Mouse (Mus musculus) limb, embryonic 12.5 days (tissue): Measurements from ENCODE around the gene Clpx. TPM values are rescaled to one million over a fixed set of nuclear protein-coding genes. Genes with fewer than 3 reads are reported as not detected.
A peak's percentile ranks its signal among the peaks of the same experiment; 100 is the strongest.
"Not testable (repeated sequence)": the region's sequence is repeated elsewhere in the genome, so short reads cannot be mapped to it uniquely, and the experiment has no call there.

ENCODE experiments used
- ATAC-seq: fragments of 200-750 bp; cut with Nextera tagmentation; 2 replicates; pipeline ENCODE4 v1.8.0; 2017; ENCODE audit warnings: low read depth, moderate TSS enrichment; ENCODE audit not compliant: insufficient number of reproducible peaks, insufficient read depth, low FRiP score, low TSS enrichment
- H3K27ac ChIP-seq: fragments of 300-500 bp; sonication (generic); 2 replicates; pipeline ENCODE4 v1.5.1; 2016; ENCODE audit warnings: mild to moderate bottlenecking, moderate library complexity
- H3K27me3 ChIP-seq: fragments of 300-500 bp; sonication (generic); 2 replicates; pipeline ENCODE4 v1.6.1; 2016; ENCODE audit warnings: mild to moderate bottlenecking, moderate library complexity
- H3K36me3 ChIP-seq: fragments of 300-500 bp; sonication (generic); 2 replicates; pipeline ENCODE4 v1.6.1; 2016; ENCODE audit warnings: mild to moderate bottlenecking, moderate library complexity
- H3K4me1 ChIP-seq: fragments of 300-500 bp; sonication (generic); replicated peaks from 2 replicates; pipeline ENCODE4 v1.6.1; 2016
- H3K4me2 ChIP-seq: fragments of 300-500 bp; sonication (generic); 2 replicates; pipeline ENCODE4 v1.6.1; 2016; ENCODE audit warnings: mild to moderate bottlenecking, moderate library complexity
- H3K4me3 ChIP-seq: fragments of 300-500 bp; sonication (generic); replicated peaks from 2 replicates; pipeline ENCODE4 v1.5.1; 2016; ENCODE audit warnings: mild to moderate bottlenecking
- H3K9ac ChIP-seq: fragments of 300-500 bp; sonication (generic); replicated peaks from 2 replicates; pipeline ENCODE4 v1.6.1; 2016; ENCODE audit warnings: mild to moderate bottlenecking, moderate library complexity
- H3K9me3 ChIP-seq: fragments of 300-500 bp; sonication (generic); 2 replicates; pipeline ENCODE4 v1.6.1; 2016; ENCODE audit warnings: mild to moderate bottlenecking, moderate library complexity
- WGBS: fragments of 180-500 bp; shearing (Covaris S2); methylation state at CpG from one replicate; pipeline ENCODE4 v1.1.7; 2016; 5-methylcytosine and 5-hydroxymethylcytosine counted together
- polyA plus RNA-seq: library from polyadenylated mRNA; unstranded; fragments of >200 nt; fragmentation: Nextera tagmentation; extraction: Ambion mirVana; gene quantifications from 2 replicates; pipeline ENCODE4 v1.2.1, GENCODE M21; 2016

Gene Clpx
- polyA plus RNA-seq, 1 experiment from 2014 or later: 60.8 TPM

DNA sequence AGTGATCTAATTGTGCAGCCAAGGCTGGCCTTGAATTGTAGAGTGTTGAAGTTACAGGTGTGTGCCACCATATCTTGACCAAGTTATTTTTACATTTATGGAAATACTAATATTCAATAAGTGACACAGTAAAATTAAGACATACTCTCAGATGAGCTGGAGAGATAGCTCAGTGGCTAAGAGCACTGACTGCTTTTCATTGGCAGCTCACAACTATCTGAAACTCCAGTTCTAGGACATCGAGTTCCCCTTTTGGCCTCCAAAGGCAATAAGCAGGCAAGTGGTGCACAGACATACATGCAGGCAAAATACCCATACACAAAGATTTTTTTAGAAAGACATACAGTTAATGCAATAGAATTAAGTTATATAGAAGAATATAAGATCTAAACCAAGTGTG is 19.8 kb downstream of the Clpx start:
- Histone ChIP-seq H3K4me3 (no peak overlapping the region), H3K4me1 (no peaks in the 10 kb centered on the region), H3K4me2 (no peak overlapping the region), H3K36me3 (peaks cover 73% of the 10 kb centered on the region), H3K9ac (no peak overlapping the region), H3K27me3 (no peaks in the 10 kb centered on the region), H3K9me3 (no peaks in the 10 kb centered on the region), H3K27ac (no peak overlapping the region)
- 95% methylated on average over 1 of the region's 1 CpGs for WGBS
- ATAC-seq: no peak

DNA sequence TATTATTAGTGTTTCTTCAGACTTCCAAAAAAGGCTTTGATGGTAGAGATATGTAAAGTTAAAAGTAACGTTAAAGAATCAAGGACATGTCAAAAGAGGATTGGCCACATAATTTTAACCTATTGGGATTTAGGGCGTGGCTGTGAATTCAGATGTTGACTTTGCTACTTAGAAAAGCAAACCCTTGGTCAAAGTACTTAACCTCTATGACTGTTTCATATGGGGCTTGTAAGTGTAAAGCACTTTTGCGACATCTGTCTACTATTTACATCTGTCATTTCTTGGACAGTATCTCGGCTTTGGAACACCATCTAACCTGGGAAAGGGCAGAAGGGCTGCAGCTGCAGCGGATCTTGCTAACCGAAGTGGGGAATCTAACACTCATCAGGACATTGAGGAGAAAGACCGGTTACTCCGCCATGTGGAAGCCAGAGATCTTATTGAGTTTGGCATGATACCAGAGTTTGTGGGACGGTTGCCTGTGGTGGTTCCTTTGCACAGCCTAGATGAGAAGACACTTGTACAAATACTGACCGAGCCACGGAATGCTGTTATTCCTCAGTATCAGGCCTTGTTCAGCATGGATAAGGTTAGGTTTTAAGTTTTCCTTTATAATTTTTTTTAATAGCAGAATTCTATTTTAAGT is 28.3 kb downstream of the Clpx start:
- peaks cover 86% of the 10 kb centered on the region for H3K36me3 ChIP-seq
- WGBS: 93% methylated on average over 11 of the region's 11 CpGs
- H3K9ac ChIP-seq: no peak overlapping the region
- H3K9me3 ChIP-seq: no peaks in the 10 kb centered on the region
- no peak overlapping the region for H3K4me3 ChIP-seq
- no peaks in the 10 kb centered on the region for H3K27me3 ChIP-seq
- H3K27ac ChIP-seq: no peak overlapping the region
- H3K4me2 ChIP-seq: no peak overlapping the region
- no peak for ATAC-seq
- H3K4me1 ChIP-seq: no peaks in the 10 kb centered on the region

DNA sequence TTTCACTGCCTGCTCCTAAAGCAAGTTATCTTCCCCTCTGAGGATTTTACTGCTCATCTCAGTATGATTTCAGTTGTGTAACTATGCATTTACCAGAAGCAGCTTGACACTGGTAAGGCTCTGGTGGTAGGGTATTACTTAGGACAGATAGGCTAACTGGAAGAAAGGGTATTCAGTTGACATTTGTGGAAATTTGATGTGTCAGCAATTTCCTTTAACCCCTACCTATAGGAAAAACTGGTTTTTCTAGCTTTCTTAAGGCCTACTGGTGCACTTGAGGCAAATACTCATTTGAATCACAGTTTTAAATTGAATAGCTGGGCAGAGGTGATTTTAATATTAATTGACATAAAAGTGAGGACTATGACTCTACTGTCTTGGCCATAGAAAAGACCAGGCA is 31.9 kb downstream of the Clpx start:
- Histone ChIP-seq H3K9ac (no peak overlapping the region), H3K27me3 (no peaks in the 10 kb centered on the region), H3K4me2 (no peak overlapping the region), H3K36me3 (peaks cover 92% of the 10 kb centered on the region), H3K4me1 (no peaks in the 10 kb centered on the region), H3K4me3 (no peak overlapping the region), H3K27ac (no peak overlapping the region), H3K9me3 (no peaks in the 10 kb centered on the region)
- ATAC-seq: no peak

DNA sequence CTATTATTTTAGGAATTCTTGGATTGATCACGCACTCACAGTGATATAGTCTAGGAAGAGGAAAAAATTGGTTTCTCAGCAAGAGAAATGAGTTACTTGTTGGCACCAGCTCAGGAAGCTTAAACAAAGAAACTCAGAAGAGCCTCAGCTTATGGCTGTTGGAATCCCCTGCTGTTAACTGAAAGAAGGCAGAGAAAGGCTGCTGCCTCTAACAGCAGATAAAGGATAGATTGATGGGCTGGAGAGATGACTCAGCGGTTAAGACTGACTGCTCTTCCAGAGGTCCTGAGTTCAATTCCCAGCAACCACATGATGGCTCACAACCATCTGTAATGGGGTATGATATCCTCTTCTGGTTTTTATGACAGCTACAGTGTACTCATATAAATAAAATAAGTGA is 33.3 kb downstream of the Clpx start:
- Histone ChIP-seq H3K4me1 (no peaks in the 10 kb centered on the region), H3K4me3 (no peak overlapping the region), H3K27ac (no peak overlapping the region), H3K36me3 (peaks cover 82% of the 10 kb centered on the region), H3K27me3 (no peaks in the 10 kb centered on the region), H3K9ac (no peak overlapping the region), H3K9me3 (no peaks in the 10 kb centered on the region), H3K4me2 (no peak overlapping the region)
- 97% methylated on average over 2 of the region's 2 CpGs for WGBS
- no peak for ATAC-seq

DNA sequence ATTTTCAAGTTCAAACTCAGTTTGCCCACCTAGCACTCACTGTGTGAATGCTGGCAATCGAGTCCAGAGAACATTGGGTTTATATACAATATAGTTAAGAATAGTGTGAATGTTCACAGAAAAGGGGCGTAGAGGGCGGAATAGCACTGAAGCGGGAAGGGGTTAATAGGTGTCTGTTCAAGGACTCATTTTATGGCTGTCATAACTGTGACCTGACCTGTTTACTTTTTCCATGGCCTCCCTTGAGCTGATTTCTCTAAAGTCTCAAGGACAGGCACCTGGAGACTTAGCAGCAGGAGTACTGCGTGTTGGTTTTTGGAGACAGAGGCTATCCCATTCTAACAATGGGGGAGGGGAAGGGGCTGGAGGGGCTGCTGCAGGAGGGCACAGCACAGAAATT is 39.9 kb downstream of the Clpx start:
- H3K4me3 ChIP-seq: no peak overlapping the region
- no peak for ATAC-seq
- H3K9ac ChIP-seq: no peak overlapping the region
- WGBS: 81% methylated on average over 5 of the region's 5 CpGs
- no peaks in the 10 kb centered on the region for H3K27me3 ChIP-seq
- peaks cover 18% of the 10 kb centered on the region for H3K36me3 ChIP-seq
- no peaks in the 10 kb centered on the region for H3K9me3 ChIP-seq
- H3K4me2 ChIP-seq: no peak overlapping the region
- no peaks in the 10 kb centered on the region for H3K4me1 ChIP-seq
- H3K27ac ChIP-seq: no peak overlapping the region

DNA sequence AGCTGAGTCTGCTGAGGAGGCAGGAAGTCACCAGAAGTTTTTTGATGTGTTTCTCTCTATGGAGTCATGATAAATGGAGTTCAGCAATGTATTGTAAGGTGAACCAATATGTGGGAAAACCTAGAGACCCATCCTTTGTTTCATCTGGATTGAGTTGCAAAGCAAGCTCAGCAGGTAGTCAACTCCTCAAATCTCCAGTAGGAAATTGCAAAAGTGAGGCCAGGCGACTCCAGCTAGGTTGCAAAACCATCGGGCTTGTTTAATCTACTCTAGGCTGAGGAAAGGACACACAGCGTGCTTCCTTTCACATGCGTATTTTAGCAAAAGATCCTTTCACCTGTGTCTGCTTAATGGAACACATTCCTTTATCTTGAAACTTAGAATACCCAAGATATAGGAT is 45.1 kb downstream of the Clpx start:
- Histone ChIP-seq H3K27ac (no peak overlapping the region), H3K4me2 (no peak overlapping the region), H3K4me3 (no peak overlapping the region), H3K27me3 (no peaks in the 10 kb centered on the region; the same call in 1 of the 2 replicates), H3K4me1 (no peaks in the 10 kb centered on the region), H3K36me3 (no peaks in the 10 kb centered on the region), H3K9ac (no peak overlapping the region), H3K9me3 (no peaks in the 10 kb centered on the region)
- no peak for ATAC-seq
- 86% methylated on average over 4 of the region's 4 CpGs for WGBS

DNA sequence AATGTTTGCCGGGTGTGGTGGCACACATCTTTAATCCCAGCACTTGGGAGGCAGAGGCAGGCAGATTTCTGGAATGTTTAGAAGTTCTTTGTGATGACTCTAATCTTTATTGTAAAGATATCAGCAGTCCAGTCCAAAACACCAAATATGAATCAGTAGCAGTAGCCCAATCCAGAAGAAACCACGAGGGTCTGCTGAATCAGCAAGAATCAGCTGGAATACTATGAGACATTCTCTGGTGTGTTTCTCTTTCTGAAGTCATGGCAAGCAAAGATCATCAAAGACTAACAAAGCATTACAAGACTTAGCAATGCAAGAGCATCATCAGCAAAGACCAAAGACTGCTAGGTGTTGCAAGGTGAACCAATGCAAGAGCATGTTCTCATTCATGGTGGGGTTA is 46.4 kb downstream of the Clpx start:
- Histone ChIP-seq H3K27ac (no peak overlapping the region), H3K4me2 (no peak overlapping the region), H3K36me3 (no peaks in the 10 kb centered on the region), H3K4me1 (no peaks in the 10 kb centered on the region), H3K27me3 (no peaks in the 10 kb centered on the region; the same call in 1 of the 2 replicates), H3K9me3 (no peaks in the 10 kb centered on the region), H3K9ac (no peak overlapping the region), H3K4me3 (no peak overlapping the region)
- 82% methylated on average over 2 of the region's 2 CpGs for WGBS
- ATAC-seq: no peak

DNA sequence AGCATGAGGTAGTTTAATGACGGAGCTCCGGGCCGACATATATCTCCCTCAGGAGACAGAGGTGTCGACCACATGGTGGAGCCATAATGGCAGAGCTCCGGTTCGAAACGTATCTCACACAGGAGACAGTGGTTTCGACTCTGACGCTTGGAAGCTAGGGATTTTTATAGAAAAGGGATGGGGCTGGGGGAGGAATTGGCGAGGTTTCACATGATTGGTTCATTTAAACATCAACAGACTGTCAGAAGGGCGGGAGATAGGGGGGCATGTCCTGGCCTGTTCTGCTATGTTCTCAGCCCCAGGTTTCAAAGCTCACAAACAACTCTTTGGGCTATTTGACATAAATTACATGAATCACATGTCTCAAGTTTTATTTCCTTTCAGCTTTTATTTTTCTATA is 51.4 kb downstream of the Clpx start:
- H3K36me3 ChIP-seq, H3K9me3 ChIP-seq, H3K27me3 ChIP-seq, ATAC-seq: not testable (repeated sequence)
- H3K9ac ChIP-seq: peak overlapping the region; percentile 98; the same call in 1 of the 2 replicates
- 72% methylated on average over 11 of the region's 11 CpGs for WGBS
- peaks cover 15% of the 10 kb centered on the region for H3K4me1 ChIP-seq
- peak overlapping the region; percentile 90 for H3K4me2 ChIP-seq
- H3K4me3 ChIP-seq: peak overlapping the region; percentile 100
- H3K27ac ChIP-seq: peak overlapping the region; percentile 95

DNA sequence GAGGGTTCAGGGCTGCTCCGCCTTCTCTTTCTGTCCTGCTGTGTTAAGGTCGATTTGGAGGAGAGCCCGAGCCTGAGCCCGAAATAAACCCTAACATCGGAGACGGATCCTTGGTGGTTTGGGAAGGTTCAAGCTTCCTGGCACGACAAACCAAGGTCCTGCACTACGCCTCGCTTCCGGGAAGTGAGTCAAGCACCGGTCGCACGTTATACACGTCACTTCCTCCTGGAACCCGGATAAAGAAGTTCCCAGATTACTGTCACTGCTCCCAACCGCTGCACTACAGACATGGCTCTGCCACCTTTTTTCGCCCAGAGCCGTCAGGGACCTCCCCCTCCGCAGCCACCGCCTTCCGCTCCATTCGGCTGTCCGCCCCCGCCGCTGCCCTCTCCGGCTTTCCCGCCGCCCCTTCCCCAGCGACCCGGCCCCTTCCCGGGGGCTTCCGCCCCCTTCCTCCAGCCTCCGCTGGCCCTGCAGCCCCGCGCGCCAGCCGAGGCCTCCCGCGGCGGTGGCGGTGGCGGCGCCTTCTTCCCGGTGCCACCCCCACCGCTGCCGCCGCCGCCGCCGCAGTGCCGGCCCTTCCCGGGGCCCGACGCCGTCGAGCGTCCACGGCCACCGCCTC is 51.9 kb downstream of the Clpx start, which contains the start of gene Pdcd7:
Pdcd7 (plus strand) TSS at position 251 of the 622 bp plus-strand sequence.
- Histone ChIP-seq H3K9me3 (no peaks in the 10 kb centered on the region), H3K9ac (peak within 1 kb of the TSS; percentile 98), H3K4me1 (peaks cover 15% of the 10 kb centered on the region), H3K36me3 (no peaks in the 10 kb centered on the region), H3K27ac (peak within 1 kb of the TSS; percentile 95), H3K27me3 (no peaks in the 10 kb centered on the region; the same call in 1 of the 2 replicates), H3K4me3 (peak within 1 kb of the TSS; percentile 100), H3K4me2 (peak within 1 kb of the TSS; percentile 90)
- ATAC-seq: peak; percentile 93
- WGBS: 2% methylated on average over 56 of the region's 59 CpGs

DNA sequence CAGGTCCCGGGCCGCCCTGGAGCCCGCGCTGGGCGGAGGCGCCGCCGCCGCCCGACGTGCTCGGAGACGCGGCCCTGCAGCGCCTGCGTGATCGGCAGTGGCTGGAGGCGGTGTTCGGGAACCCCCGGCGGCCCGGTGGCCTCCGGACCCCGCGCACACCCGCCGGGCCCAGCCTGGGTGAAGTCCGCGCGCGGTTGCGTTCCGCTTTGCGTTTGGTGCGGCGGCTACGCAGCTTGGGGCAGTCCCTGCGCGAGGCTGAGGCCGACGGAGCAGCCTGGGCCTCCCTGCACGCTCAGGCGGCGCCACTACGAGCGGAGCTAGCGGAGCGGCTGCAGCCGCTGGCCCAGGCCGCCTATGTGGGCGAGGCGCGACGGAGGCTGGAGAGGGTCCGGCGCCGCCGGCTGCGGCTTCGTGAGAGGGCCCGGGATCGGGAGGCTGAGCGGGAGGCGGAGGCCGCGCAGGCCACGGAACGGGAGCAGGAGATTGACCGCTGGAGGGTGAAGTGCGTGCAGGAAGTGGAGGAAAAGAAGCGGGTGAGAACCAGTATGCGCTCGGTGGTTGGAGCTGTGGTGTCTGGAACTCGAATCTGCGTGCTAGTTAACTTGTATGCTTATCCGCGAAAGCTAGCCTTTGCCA is 52.5 kb downstream of the Clpx start:
- Histone ChIP-seq H3K27ac (peak overlapping the region; percentile 95), H3K4me1 (peaks cover 15% of the 10 kb centered on the region), H3K4me3 (peak overlapping the region; percentile 100), H3K4me2 (peak overlapping the region; percentile 90), H3K27me3 (no peaks in the 10 kb centered on the region; the same call in 1 of the 2 replicates), H3K9ac (peak overlapping the region; percentile 98), H3K9me3 (no peaks in the 10 kb centered on the region), H3K36me3 (no peaks in the 10 kb centered on the region)
- under 1% methylated on average over 77 of the region's 77 CpGs for WGBS
- 0 out of 2 replicates have a peak, but pooled peaks have one; percentile 56 for ATAC-seq

DNA sequence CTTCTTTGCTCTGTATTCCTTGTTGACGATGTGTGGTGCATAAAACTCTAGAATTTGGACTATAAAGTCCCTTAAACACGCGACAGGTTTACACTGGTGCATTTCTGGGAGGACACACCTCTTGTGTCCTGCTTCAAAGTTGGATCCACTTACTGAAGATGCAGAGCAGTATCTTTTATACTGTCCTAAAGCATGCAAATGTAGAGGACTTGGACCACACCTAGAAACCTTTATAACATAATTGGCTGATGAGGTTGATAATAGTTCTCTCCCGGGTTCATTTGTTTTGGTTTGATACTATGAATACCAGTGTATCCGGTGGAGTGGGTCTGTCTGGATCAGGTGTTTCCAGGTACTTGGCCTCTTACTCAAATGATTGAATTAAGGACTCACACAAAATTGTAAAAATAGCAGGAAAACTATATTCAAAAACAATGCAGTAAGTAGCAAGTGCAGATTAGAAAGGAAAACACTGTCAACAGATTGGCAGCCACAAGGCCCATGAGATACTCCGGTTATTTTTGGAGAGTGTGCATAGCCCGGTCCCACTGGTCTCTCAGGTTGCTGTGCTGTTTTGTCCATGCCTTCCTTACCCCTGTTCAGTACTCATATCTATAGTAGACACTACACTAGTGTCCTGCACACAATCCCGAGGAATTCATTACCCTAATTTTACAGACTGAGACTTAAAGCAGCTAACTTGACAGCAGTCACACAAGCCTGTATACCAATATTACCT is 53.2 kb downstream of the Clpx start:
- H3K27me3 ChIP-seq: no peaks in the 10 kb centered on the region; the same call in 1 of the 2 replicates
- H3K9me3 ChIP-seq: no peaks in the 10 kb centered on the region
- WGBS: 49% methylated on average over 8 of the region's 8 CpGs
- no peaks in the 10 kb centered on the region for H3K36me3 ChIP-seq
- H3K4me1 ChIP-seq: peaks cover 15% of the 10 kb centered on the region
- H3K4me2 ChIP-seq: peak overlapping the region; percentile 90
- H3K27ac ChIP-seq: peak overlapping the region; percentile 95
- ATAC-seq: 0 out of 2 replicates have a peak, but pooled peaks have one; percentile 6
- H3K9ac ChIP-seq: peak overlapping the region; percentile 98
- peak overlapping the region; percentile 100 for H3K4me3 ChIP-seq
